Mouse (Mus musculus): Measurements from ENCODE around the gene Pbld1.

- TF ChIP-seq CTCF (IDR thresholded peaks at IDR 0.05; ENCODE audit: low read depth) (no peak), EP300 (optimal IDR thresholded peaks at IDR 0.05) (no peak)
Measured at GRCm38 (mm10) chr10:63119916-63120315, 60.0 kb downstream of the Pbld1 start.

Measured in stomach, postnatal 0 days (tissue).